Mouse (Mus musculus): ENCODE data around the gene Dnah10.
"Not testable (repeated sequence)": the region's sequence is repeated elsewhere in the genome, so short reads cannot be mapped to it uniquely, and the experiment has no call there.

Dnah10 gene

GRCm38 (mm10) chr5:124724997-124725396 lies at the start of gene Dnah10:
Gene Dnah10 (plus strand): TSS chr5:124725085.
- DNase-seq (ENCODE audit: low read depth, low spot score): peak; percentile 27

GRCm38 (mm10) chr5:124713741-124714140 lies 11.1 kb upstream of the Dnah10 start:
- DNase-seq (ENCODE audit: low read depth, low spot score): no peak

GRCm38 (mm10) chr5:124715135-124715534 lies 9.8 kb upstream of the Dnah10 start:
- no peak for DNase-seq (ENCODE audit: low read depth, low spot score)

- peak; percentile 15 for DNase-seq (ENCODE audit: low read depth, low spot score)
These were observed 6.9 kb upstream of the Dnah10 start for GRCm38 (mm10) chr5:124717969-124718368.

GRCm38 (mm10) chr5:124718396-124718795 lies 6.5 kb upstream of the Dnah10 start:
- no peak for DNase-seq (ENCODE audit: low read depth, low spot score)

GRCm38 (mm10) chr5:124723125-124723524 lies 1.8 kb upstream of the Dnah10 start:
- no peak for DNase-seq (ENCODE audit: low read depth, low spot score)

GRCm38 (mm10) chr5:124729662-124730206 lies 4.8 kb downstream of the Dnah10 start:
- no peak for DNase-seq (ENCODE audit: low read depth, low spot score)

- DNase-seq (ENCODE audit: low read depth, low spot score): no peak
These were observed 9.1 kb downstream of the Dnah10 start for GRCm38 (mm10) chr5:124733961-124734360.

GRCm38 (mm10) chr5:124741898-124742599 lies 17.2 kb downstream of the Dnah10 start:
- no peak for DNase-seq (ENCODE audit: low read depth, low spot score)

- no peak for DNase-seq (ENCODE audit: low read depth, low spot score)
These were observed 19.0 kb downstream of the Dnah10 start for GRCm38 (mm10) chr5:124743841-124744240.

GRCm38 (mm10) chr5:124746220-124746619 lies 21.3 kb downstream of the Dnah10 start:
- DNase-seq (ENCODE audit: low read depth, low spot score): no peak

GRCm38 (mm10) chr5:124748296-124748695 lies 23.4 kb downstream of the Dnah10 start:
- no peak for DNase-seq (ENCODE audit: low read depth, low spot score)

GRCm38 (mm10) chr5:124751656-124752055 lies 26.8 kb downstream of the Dnah10 start:
- no peak for DNase-seq (ENCODE audit: low read depth, low spot score)

GRCm38 (mm10) chr5:124761011-124761410 lies 36.1 kb downstream of the Dnah10 start:
- DNase-seq (ENCODE audit: low read depth, low spot score): no peak

GRCm38 (mm10) chr5:124761787-124762186 lies 36.9 kb downstream of the Dnah10 start:
- no peak for DNase-seq (ENCODE audit: low read depth, low spot score)

- DNase-seq (ENCODE audit: low read depth, low spot score): no peak
These were observed 49.7 kb downstream of the Dnah10 start for GRCm38 (mm10) chr5:124774552-124774951.

GRCm38 (mm10) chr5:124776289-124776688 lies 51.4 kb downstream of the Dnah10 start:
- not testable (repeated sequence) for DNase-seq (ENCODE audit: low read depth, low spot score)

- DNase-seq (ENCODE audit: low read depth, low spot score): peak; percentile 19
These were observed 52.4 kb downstream of the Dnah10 start for GRCm38 (mm10) chr5:124777178-124777709.

- no peak for DNase-seq (ENCODE audit: low read depth, low spot score)
These were observed 55.0 kb downstream of the Dnah10 start for GRCm38 (mm10) chr5:124779926-124780325.

- DNase-seq (ENCODE audit: low read depth, low spot score): no peak
These were observed 56.8 kb downstream of the Dnah10 start for GRCm38 (mm10) chr5:124781696-124782095.

- DNase-seq (ENCODE audit: low read depth, low spot score): no peak
These were observed 60.8 kb downstream of the Dnah10 start for GRCm38 (mm10) chr5:124785650-124786049.

- DNase-seq (ENCODE audit: low read depth, low spot score): no peak
These were observed 67.2 kb downstream of the Dnah10 start for GRCm38 (mm10) chr5:124792112-124792511.

- peak; percentile 55 for DNase-seq (ENCODE audit: low read depth, low spot score)
These were observed 85.0 kb downstream of the Dnah10 start for GRCm38 (mm10) chr5:124809708-124810366.

Measured in telencephalon, adult 2 months (tissue).